Mouse (Mus musculus): ENCODE data around the gene Sec16a. TPM values are rescaled to one million over a fixed set of nuclear protein-coding genes. Genes with fewer than 3 reads are reported as not detected.

Sec16a gene
- polyA plus RNA-seq, 1 experiment from 2014 or later, result 19.4 TPM

DNA sequence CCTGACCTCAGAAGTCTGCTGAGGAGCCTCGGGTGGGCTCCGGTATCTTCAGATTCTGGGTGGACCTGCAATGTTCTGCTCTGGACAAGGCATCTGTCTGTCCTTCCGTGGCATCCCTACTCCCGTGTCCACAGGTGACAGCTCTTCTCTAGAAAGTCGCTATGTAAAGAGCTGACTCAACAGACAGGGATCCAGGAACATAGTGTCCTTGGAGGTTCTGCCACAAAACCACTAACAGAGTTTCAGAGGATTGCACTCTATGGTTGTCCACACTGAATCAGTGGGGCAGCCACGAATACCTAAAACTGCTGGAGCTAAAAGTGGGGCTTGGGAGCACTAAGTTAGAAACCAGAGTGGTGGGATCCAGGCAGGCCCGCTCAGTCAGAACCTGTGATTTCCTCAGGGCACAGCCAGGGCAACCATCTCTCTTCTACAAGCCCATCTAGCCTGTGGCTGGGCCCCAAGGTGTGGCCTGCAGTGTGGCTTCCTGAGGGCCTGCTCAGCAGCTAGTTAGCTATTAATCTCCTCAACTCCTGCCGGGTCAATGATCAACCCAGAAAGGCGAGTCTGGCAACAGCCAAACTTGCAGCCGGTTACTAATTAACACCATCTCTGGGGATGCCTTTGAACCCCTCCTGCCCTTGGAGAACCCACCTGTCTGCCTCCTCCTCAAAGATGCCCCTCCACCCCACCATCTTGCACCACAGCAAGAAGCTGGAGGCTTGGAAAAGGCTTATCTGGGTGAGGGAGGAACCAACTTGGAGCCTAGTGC is 36.9 kb upstream of the Sec16a start:
- no peak for ATAC-seq (ENCODE audit: insufficient number of reproducible peaks, insufficient read depth, low FRiP score, low read depth)
- H3K4me1 ChIP-seq (ENCODE audit: control insufficient read depth in 2 of 2, insufficient read depth in 2 of 2, low read length in 2 of 2), result peaks cover 13 to 26% of the 10 kb centered on the region in 2 experiments; a peak in 3 of 4 replicates

DNA sequence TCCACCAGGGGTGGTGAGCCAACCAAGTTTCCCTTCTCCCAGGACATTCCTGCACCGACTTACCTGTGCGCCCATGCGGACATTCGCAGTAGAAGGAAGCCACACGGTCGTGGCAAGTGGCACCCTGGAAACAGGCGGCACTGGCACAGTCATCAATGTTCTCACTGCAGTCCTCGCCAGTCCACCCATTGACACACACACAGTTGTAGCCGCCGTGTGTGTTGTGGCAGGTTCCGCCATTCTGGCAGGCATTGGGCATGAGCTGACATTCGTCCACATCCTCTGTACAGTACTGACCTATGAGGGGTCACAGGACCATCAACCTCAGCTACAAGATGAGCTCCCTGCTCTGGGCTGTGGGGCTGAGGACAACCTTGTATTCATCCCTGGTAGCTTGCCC is 35.9 kb upstream of the Sec16a start:
- H3K9me3 ChIP-seq (ENCODE audit: control insufficient read depth, low read length), result no peaks in the 10 kb centered on the region
- no peaks in the 10 kb centered on the region for H3K27me3 ChIP-seq (ENCODE audit: control insufficient read depth, insufficient read depth, low read length)
- no peak for ATAC-seq (ENCODE audit: insufficient number of reproducible peaks, insufficient read depth, low FRiP score, low read depth)
- WGBS, result 89% methylated on average over 12 of the region's 12 CpGs
- H3K4me1 ChIP-seq (ENCODE audit: control insufficient read depth in 2 of 2, insufficient read depth in 2 of 2, low read length in 2 of 2), result peaks cover 13 to 16% of the 10 kb centered on the region in 2 experiments; a peak in 3 of 4 replicates
- peaks cover 82% of the 10 kb centered on the region for H3K36me3 ChIP-seq (ENCODE audit: control insufficient read depth, insufficient read depth, low read length)
- H3K9ac ChIP-seq (ENCODE audit: low read length), result no peak overlapping the region
- no peak overlapping the region for H3K4me3 ChIP-seq (ENCODE audit: control insufficient read depth in 1 of 2, insufficient read depth in 1 of 2, low read depth in 1 of 2, low read length in 2 of 2)
- H3K27ac ChIP-seq (replicated peaks in 1 of 2; ENCODE audit: control insufficient read depth in 1 of 2, insufficient read depth in 1 of 2, low read depth in 2 of 2, low read length in 2 of 2), result no peak overlapping the region
- no peak overlapping the region for H3K4me2 ChIP-seq (ENCODE audit: low read length)

More for the DNA sequence above, 36.9 kb upstream of the Sec16a start:
- no peak overlapping the region for H3K4me3 ChIP-seq (ENCODE audit: control insufficient read depth in 1 of 2, insufficient read depth in 1 of 2, low read depth in 1 of 2, low read length in 2 of 2)
- peaks cover 72% of the 10 kb centered on the region for H3K36me3 ChIP-seq (ENCODE audit: control insufficient read depth, insufficient read depth, low read length)
- no peak overlapping the region for H3K4me2 ChIP-seq (ENCODE audit: low read length)
- H3K9ac ChIP-seq (ENCODE audit: low read length), result no peak overlapping the region
- WGBS, result 66% methylated on average over 10 of the region's 10 CpGs
- no peaks in the 10 kb centered on the region for H3K9me3 ChIP-seq (ENCODE audit: control insufficient read depth, low read length)
- H3K27ac ChIP-seq (replicated peaks in 1 of 2; ENCODE audit: control insufficient read depth in 1 of 2, insufficient read depth in 1 of 2, low read depth in 2 of 2, low read length in 2 of 2), result no peak overlapping the region
- H3K27me3 ChIP-seq (ENCODE audit: control insufficient read depth, insufficient read depth, low read length), result no peaks in the 10 kb centered on the region

DNA sequence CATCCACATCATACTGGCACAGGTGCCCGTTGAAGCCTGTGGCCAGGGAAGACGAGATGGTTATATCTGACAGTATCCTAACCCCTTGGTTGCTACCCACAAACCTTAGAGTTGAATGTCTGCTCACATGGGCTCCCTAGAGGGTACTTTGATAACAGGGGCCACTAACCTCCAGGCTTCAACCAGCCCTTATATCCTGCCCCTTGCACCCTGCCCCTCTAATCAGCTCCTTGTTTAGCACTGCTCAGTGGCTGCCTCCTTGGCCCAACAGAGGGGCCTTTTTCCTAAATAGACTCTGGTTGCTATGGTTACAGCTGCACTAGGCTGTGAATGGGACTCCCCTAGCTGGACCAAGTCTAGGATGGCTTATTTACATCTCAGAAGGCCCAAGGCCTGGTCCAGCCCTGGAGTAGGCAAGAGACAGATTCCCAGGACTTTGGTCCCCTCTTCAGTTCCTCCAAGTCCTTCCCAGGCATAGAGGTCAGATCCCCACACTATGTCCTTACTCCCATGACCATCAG is 33.7 kb upstream of the Sec16a start:
- Histone ChIP-seq H3K27me3 (ENCODE audit: control insufficient read depth, insufficient read depth, low read length) (no peaks in the 10 kb centered on the region), H3K9ac (ENCODE audit: low read length) (no peak overlapping the region), H3K4me2 (ENCODE audit: low read length) (no peak overlapping the region), H3K4me1 (ENCODE audit: control insufficient read depth in 2 of 2, insufficient read depth in 2 of 2, low read length in 2 of 2) (peaks cover 21 to 23% of the 10 kb centered on the region in 2 experiments), H3K27ac (replicated peaks in 1 of 2; ENCODE audit: control insufficient read depth in 1 of 2, insufficient read depth in 1 of 2, low read depth in 2 of 2, low read length in 2 of 2) (no peak overlapping the region), H3K9me3 (ENCODE audit: control insufficient read depth, low read length) (no peaks in the 10 kb centered on the region), H3K4me3 (ENCODE audit: control insufficient read depth in 1 of 2, insufficient read depth in 1 of 2, low read depth in 1 of 2, low read length in 2 of 2) (no peak overlapping the region), H3K36me3 (ENCODE audit: control insufficient read depth, insufficient read depth, low read length) (peaks cover 81% of the 10 kb centered on the region)
- ATAC-seq (ENCODE audit: insufficient number of reproducible peaks, insufficient read depth, low FRiP score, low read depth), result no peak
- 76% methylated on average over 2 of the region's 2 CpGs for WGBS

DNA sequence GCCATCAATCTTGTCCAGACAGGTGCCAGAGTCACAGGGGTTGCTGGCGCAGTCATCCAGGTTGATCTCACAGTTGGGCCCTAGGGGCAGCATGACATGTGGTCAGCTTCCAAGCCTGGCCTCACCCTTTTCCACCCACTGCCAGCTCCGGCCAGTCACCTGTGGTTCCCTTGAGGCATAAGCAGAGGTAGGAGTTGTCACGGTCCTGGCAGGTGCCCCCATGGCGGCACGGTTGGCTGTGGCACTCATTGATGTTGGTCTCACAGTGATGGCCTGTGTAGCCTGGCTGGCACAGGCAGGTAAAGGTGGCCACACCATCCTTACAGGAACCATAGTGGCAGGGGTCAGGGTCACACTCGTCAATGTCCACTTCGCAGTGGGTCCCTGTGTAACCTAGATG is 32.9 kb upstream of the Sec16a start:
- ATAC-seq (ENCODE audit: insufficient number of reproducible peaks, insufficient read depth, low FRiP score, low read depth), result no peak
- Histone ChIP-seq H3K4me2 (ENCODE audit: low read length) (no peak overlapping the region), H3K36me3 (ENCODE audit: control insufficient read depth, insufficient read depth, low read length) (peaks cover 82% of the 10 kb centered on the region), H3K27ac (replicated peaks in 1 of 2; ENCODE audit: control insufficient read depth in 1 of 2, insufficient read depth in 1 of 2, low read depth in 2 of 2, low read length in 2 of 2) (peak overlapping the region; percentile 14 to 85; a peak in 1 of 4 replicates), H3K9ac (ENCODE audit: low read length) (no peak overlapping the region), H3K27me3 (ENCODE audit: control insufficient read depth, insufficient read depth, low read length) (no peaks in the 10 kb centered on the region), H3K4me1 (ENCODE audit: control insufficient read depth in 2 of 2, insufficient read depth in 2 of 2, low read length in 2 of 2) (peaks cover 15 to 20% of the 10 kb centered on the region in 2 experiments), H3K9me3 (ENCODE audit: control insufficient read depth, low read length) (no peaks in the 10 kb centered on the region), H3K4me3 (ENCODE audit: control insufficient read depth in 1 of 2, insufficient read depth in 1 of 2, low read depth in 1 of 2, low read length in 2 of 2) (no peak overlapping the region)
- 87% methylated on average over 7 of the region's 7 CpGs for WGBS

DNA sequence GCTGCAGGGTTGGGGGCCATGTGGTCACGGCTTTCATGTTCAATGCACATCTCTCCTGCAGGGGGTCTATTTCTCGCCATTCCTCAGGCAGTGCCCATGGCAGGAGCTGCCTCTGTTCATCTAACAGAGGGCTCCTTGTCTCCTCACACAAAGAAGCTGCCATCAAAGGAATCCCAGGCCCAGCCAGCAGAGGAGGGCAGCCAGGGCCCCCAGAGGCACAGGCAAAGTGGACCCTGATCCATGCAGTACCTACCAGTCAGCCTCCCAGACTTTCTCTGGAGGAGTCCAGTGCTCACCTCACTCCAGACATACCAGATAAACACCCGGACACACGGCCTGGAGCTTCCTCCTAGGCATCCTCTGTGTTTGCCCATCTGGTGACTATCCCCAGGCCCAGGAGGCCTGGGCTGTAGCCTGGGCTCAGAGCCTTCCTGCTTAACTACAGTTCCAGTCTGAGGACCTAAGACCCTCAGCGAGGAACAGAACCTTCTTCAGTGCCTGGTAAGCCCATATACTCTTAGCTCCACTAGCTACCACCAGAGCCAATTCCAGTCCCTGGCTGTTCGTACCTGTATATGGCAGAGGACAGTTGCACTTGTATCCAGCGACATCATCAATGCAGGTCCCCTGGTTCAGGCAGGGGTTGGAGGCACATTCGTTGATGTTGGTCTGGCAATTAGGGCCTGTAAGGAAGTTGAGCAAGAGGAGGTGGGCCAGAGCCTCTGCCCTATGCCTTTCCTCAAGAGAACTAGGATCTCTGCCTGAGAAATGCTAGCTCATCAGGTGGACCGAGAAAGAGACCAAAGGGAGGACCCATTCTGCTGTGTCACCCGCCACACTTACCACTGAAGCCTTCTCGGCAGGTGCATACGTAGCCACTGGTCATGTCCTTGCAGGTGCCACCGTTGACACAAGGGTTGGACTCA is 30.8 kb upstream of the Sec16a start:
- Histone ChIP-seq H3K27ac (replicated peaks in 1 of 2; ENCODE audit: control insufficient read depth in 1 of 2, insufficient read depth in 1 of 2, low read depth in 2 of 2, low read length in 2 of 2) (peak overlapping the region; percentile 85 to 88), H3K9me3 (ENCODE audit: control insufficient read depth, low read length) (no peaks in the 10 kb centered on the region), H3K9ac (ENCODE audit: low read length) (peak overlapping the region; percentile 4; the same call in 1 of the 2 replicates), H3K4me2 (ENCODE audit: low read length) (no peak overlapping the region), H3K27me3 (ENCODE audit: control insufficient read depth, insufficient read depth, low read length) (no peaks in the 10 kb centered on the region), H3K36me3 (ENCODE audit: control insufficient read depth, insufficient read depth, low read length) (peaks cover 92% of the 10 kb centered on the region), H3K4me3 (ENCODE audit: control insufficient read depth in 1 of 2, insufficient read depth in 1 of 2, low read depth in 1 of 2, low read length in 2 of 2) (no peak overlapping the region), H3K4me1 (ENCODE audit: control insufficient read depth in 2 of 2, insufficient read depth in 2 of 2, low read length in 2 of 2) (peaks cover 15 to 20% of the 10 kb centered on the region in 2 experiments)
- no peak for ATAC-seq (ENCODE audit: insufficient number of reproducible peaks, insufficient read depth, low FRiP score, low read depth)
- WGBS, result 71% methylated on average over 13 of the region's 13 CpGs

DNA sequence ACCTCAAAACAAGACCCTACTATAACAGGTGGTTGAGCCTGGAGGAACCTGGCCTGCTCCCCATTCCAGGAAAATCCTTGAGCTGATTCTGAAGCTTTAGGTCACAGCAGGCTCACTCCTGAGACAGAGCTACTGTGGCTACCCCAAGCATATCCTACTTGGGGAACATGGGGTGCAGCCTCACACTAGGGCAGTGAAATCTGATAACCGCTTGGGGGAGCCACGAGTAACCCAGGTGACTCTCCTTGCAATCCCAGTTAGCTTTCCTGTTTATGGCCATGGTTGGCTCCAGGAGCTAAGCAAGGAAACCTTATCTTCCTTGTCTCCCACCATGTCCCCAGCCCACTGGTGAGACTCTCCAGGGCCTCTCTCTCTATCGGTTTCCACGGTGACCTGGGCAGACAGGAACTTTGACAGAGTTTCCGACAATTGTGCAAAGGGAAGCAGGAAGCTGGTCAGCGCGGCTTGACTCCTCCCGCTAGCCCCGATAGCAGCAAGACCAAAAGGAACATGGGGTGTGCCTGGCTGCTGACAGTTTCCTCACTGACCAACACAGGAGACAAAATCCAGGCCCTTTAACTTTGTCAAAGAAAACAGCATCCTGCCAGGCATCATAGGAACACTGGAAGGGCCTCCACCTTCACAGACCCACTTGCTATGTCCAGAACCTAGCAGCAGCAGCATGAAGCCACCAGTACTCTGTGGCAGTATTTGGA is 29.9 kb upstream of the Sec16a start:
- no peak overlapping the region for H3K4me3 ChIP-seq (ENCODE audit: control insufficient read depth in 1 of 2, insufficient read depth in 1 of 2, low read depth in 1 of 2, low read length in 2 of 2)
- peak overlapping the region; percentile 4; the same call in 1 of the 2 replicates for H3K9ac ChIP-seq (ENCODE audit: low read length)
- no peaks in the 10 kb centered on the region for H3K27me3 ChIP-seq (ENCODE audit: control insufficient read depth, insufficient read depth, low read length)
- H3K4me2 ChIP-seq (ENCODE audit: low read length), result peak overlapping the region; percentile 12
- peaks cover 15 to 20% of the 10 kb centered on the region in 2 experiments for H3K4me1 ChIP-seq (ENCODE audit: control insufficient read depth in 2 of 2, insufficient read depth in 2 of 2, low read length in 2 of 2)
- peaks cover 92% of the 10 kb centered on the region for H3K36me3 ChIP-seq (ENCODE audit: control insufficient read depth, insufficient read depth, low read length)
- peak overlapping the region; percentile 85 to 88 for H3K27ac ChIP-seq (replicated peaks in 1 of 2; ENCODE audit: control insufficient read depth in 1 of 2, insufficient read depth in 1 of 2, low read depth in 2 of 2, low read length in 2 of 2)
- 11% methylated on average over 9 of the region's 9 CpGs for WGBS
- no peaks in the 10 kb centered on the region for H3K9me3 ChIP-seq (ENCODE audit: control insufficient read depth, low read length)
- ATAC-seq (ENCODE audit: insufficient number of reproducible peaks, insufficient read depth, low FRiP score, low read depth), result peak; percentile 78

All from heart, embryonic 14.5 days (tissue).